Mouse (Mus musculus) G1E (cell line): ENCODE results near the gene Ccdc73.

ENCODE experiments used
- CTCF ChIP-seq: IDR thresholded peaks from 2 replicates; pipeline ENCODE4 v1.5.1; 2012; ENCODE audit warnings: low read depth, low read length, inconsistent platforms, mixed read lengths
- GATA1 ChIP-seq: IDR thresholded peaks from 2 replicates; pipeline ENCODE4 v1.6.1; 2012; ENCODE audit warnings: borderline replicate concordance, low read length, inconsistent platforms, mixed read lengths
- GATA2 ChIP-seq: IDR thresholded peaks from 2 replicates; pipeline ENCODE4 v1.6.1; 2012; ENCODE audit warnings: low read depth, low read length, inconsistent platforms, borderline replicate concordance
- POLR2AphosphoS5 ChIP-seq: IDR thresholded peaks from 2 replicates; pipeline ENCODE4 v1.6.1; 2012; ENCODE audit warnings: low read depth, low read length, inconsistent platforms; ENCODE audit not compliant: insufficient replicate concordance
- TAL1 ChIP-seq: conservative IDR thresholded peaks from 2 replicates; pipeline ENCODE4 v1.6.1; 2012; ENCODE audit warnings: low read depth, low read length, inconsistent platforms, mixed read lengths

- TF ChIP-seq CTCF (no peak), GATA1 (no peak), TAL1 (no peak), GATA2 (no peak), POLR2AphosphoS5 (no peak)
Observed at GRCm38 (mm10) chr2:105036401-105037070, 168.9 kb downstream of the Ccdc73 start.
